In genomic region chrX:169691675-169692074, GRCm38 (mm10) we compare ENCODE assay signal across 16 mouse cellular contexts. TPM values are rescaled to one million over a fixed set of nuclear protein-coding genes. Genes with fewer than 3 reads are reported as not detected.
A peak's percentile ranks its signal among the peaks of the same experiment; 100 is the strongest.
DNase-seq lines count a peak whose midpoint lies in the region; ATAC-seq and TF ChIP-seq lines count a peak whose summit lies in the region.
"Had no signal": no experiment of that assay in that cellular context is flagged by ENCODE, and none has a peak within 500 bp of the region (broad histone marks: within the 10 kb centered on the region; RNA-seq: fewer than 3 reads in every experiment).

No protein-coding gene starts in this region.

- H3K27me3 ChIP-seq in heart, embryonic 10.5 days (ENCODE audit: insufficient read depth, poor library complexity, severe bottlenecking) = no peaks in the 10 kb centered on the region
- H3K27me3 ChIP-seq in liver, postnatal 0 days (ENCODE audit: insufficient read depth, low read length) = no peaks in the 10 kb centered on the region
- H3K27me3 ChIP-seq in kidney, adult 2 months (replicated peaks; ENCODE audit: control insufficient read depth, insufficient read depth, low read length) = no peaks in the 10 kb centered on the region
- H3K27me3 ChIP-seq: CH12.LX; embryonic facial prominence, embryonic 15.5 days; stomach, embryonic 15.5 days had no signal

- TF ChIP-seq POLR2A in kidney, adult 2 months (IDR thresholded peaks at IDR 0.05; ENCODE audit: low read depth, low read length) = no peak

- H3K4me3 ChIP-seq in heart, embryonic 10.5 days = no peak overlapping the region
- no peak overlapping the region for H3K4me3 ChIP-seq in liver, postnatal 0 days (ENCODE audit: low read depth, low read length)
- H3K4me3 ChIP-seq in kidney, adult 2 months (ENCODE audit: insufficient read depth, low read depth, low read length) = no peak overlapping the region
- H3K4me3 ChIP-seq: embryonic facial prominence, embryonic 15.5 days; hindbrain, embryonic 12.5 days; midbrain, embryonic 10.5 days; stomach, embryonic 15.5 days had no signal

- H3K9ac ChIP-seq in liver, postnatal 0 days (replicated peaks) = no peak overlapping the region
- H3K9ac ChIP-seq: embryonic facial prominence, embryonic 15.5 days; hindbrain, embryonic 12.5 days; stomach, embryonic 15.5 days had no signal

- TF ChIP-seq EP300 in liver, postnatal 0 days (IDR thresholded peaks at IDR 0.05; ENCODE audit: low read depth) = no peak

- H3K9me3 ChIP-seq in heart, embryonic 10.5 days = no peaks in the 10 kb centered on the region
- no peaks in the 10 kb centered on the region for H3K9me3 ChIP-seq in liver, postnatal 0 days (ENCODE audit: low read length)
- H3K9me3 ChIP-seq: embryonic facial prominence, embryonic 15.5 days; hindbrain, embryonic 12.5 days; midbrain, embryonic 10.5 days; stomach, embryonic 15.5 days had no signal

- H3K27ac ChIP-seq in heart, embryonic 10.5 days = no peak overlapping the region
- H3K27ac ChIP-seq in liver, postnatal 0 days (ENCODE audit: low read depth) = no peak overlapping the region
- no peak overlapping the region for H3K27ac ChIP-seq in kidney, adult 2 months (ENCODE audit: insufficient read depth, low read depth, low read length)
- H3K27ac ChIP-seq: embryonic facial prominence, embryonic 15.5 days; hindbrain, embryonic 12.5 days; midbrain, embryonic 10.5 days; stomach, embryonic 15.5 days had no signal

- no peaks in the 10 kb centered on the region for H3K36me3 ChIP-seq in heart, embryonic 10.5 days
- H3K36me3 ChIP-seq in liver, postnatal 0 days (replicated peaks; ENCODE audit: insufficient read depth, low read length) = no peaks in the 10 kb centered on the region
- H3K36me3 ChIP-seq in kidney, adult 2 months (ENCODE audit: control insufficient read depth, insufficient read depth, low read length) = no peaks in the 10 kb centered on the region
- H3K36me3 ChIP-seq: embryonic facial prominence, embryonic 15.5 days; hindbrain, embryonic 12.5 days; midbrain, embryonic 10.5 days; stomach, embryonic 15.5 days had no signal

- 59% methylated on average over 2 of the region's 2 CpGs for WGBS in heart, embryonic 10.5 days
- 73% methylated on average over 2 of the region's 2 CpGs for WGBS in liver, postnatal 0 days (ENCODE audit: insufficient replicate concordance)
- 44% methylated on average over 2 of the region's 2 CpGs for WGBS in kidney, adult 2 months

- no peak for TF ChIP-seq CTCF in liver, postnatal 0 days (IDR thresholded peaks at IDR 0.05; ENCODE audit: low read depth)
- TF ChIP-seq CTCF in kidney, adult 2 months (conservative IDR thresholded peaks at IDR 0.05; ENCODE audit: insufficient read depth, insufficient read length, low read depth, low read length) = no peak

- peak; percentile 73 for ATAC-seq in erythroid progenitor cell, adult 5-6 weeks (replicated peaks; ENCODE audit: low FRiP score, poor library complexity, severe bottlenecking)
- ATAC-seq in liver, postnatal 0 days = peak; percentile 36; the same call in 1 of the 2 replicates
- ATAC-seq: activated CD4-positive, CD25-positive, alpha-beta regulatory T cell, adult 4 months had no signal

- peak; percentile 61 for DNase-seq in heart, adult 8-10 months (ENCODE audit: low spot score)
- no peak for DNase-seq in heart, embryonic 10.5 days (ENCODE audit: low spot score)
- DNase-seq in adipocyte (ENCODE audit: low spot score) = peak; percentile 34
- no peak for DNase-seq in liver, postnatal 0 days
- no peak for DNase-seq in kidney, adult 2 months
- DNase-seq in cerebellum, postnatal 36 days = no peak
- DNase-seq: cerebellum, adult 2 months; gastrocnemius, postnatal 14 days; lung, postnatal 14 days had no signal

- H3K4me1 ChIP-seq in heart, embryonic 10.5 days = no peaks in the 10 kb centered on the region
- H3K4me1 ChIP-seq in liver, postnatal 0 days (ENCODE audit: insufficient read depth) = no peaks in the 10 kb centered on the region
- no peaks in the 10 kb centered on the region for H3K4me1 ChIP-seq in kidney, adult 2 months (ENCODE audit: control insufficient read depth, insufficient read depth, low read length)
- H3K4me1 ChIP-seq: embryonic facial prominence, embryonic 15.5 days; hindbrain, embryonic 12.5 days; stomach, embryonic 15.5 days had no signal

- no peak overlapping the region for H3K4me2 ChIP-seq in liver, postnatal 0 days (ENCODE audit: low read depth, low read length)
- H3K4me2 ChIP-seq: embryonic facial prominence, embryonic 15.5 days; hindbrain, embryonic 12.5 days; stomach, embryonic 15.5 days had no signal

RNA-seq across cellular contexts. Expression of gene Mid1, which starts 6.7 kb away (rescaled TPM):
- total RNA-seq in heart, adult 8-10 months (2022) = 1 to 10 TPM; 2.7 to 4.7 (median 3.4) TPM
- polyA plus RNA-seq in heart, embryonic 10.5 days (2016; fragmentation: Nextera tagmentation; extraction: Ambion mirVana) = 9.6 and 12.0 TPM in 2 replicates
- 6.1 and 29.8 TPM in 2 replicates for total RNA-seq in erythroid progenitor cell, adult 5-6 weeks (2015; ENCODE audit: low replicate concordance)
- total RNA-seq in erythroid progenitor cell, adult 5-6 weeks (2017; ENCODE audit: low replicate concordance) = 0.83 and 6.9 TPM in 2 replicates
- 1.1 and 1.6 TPM in 2 replicates for polyA plus RNA-seq in liver, postnatal 0 days (2015; fragmentation: Nextera tagmentation; extraction: Ambion mirVana)
- 8.8 and 9.2 TPM in 2 replicates for polyA plus RNA-seq in kidney, adult 2 months (2012; rRNA removed)

Comparison
In these comparisons a context has a peak if more than half of its experiments do, and no peak if none do; other contexts are left out.
1. DNase-seq: peak in heart, adult 8-10 months (single experiment) and adipocyte (single experiment); none in heart, embryonic 10.5 days (single experiment), liver, postnatal 0 days (single experiment), kidney, adult 2 months (single experiment) and cerebellum, postnatal 36 days (0 of 2).